Mouse (Mus musculus) layer of hippocampus, adult 2 months (tissue): ENCODE data around the gene Ten1. TPM values are rescaled to one million over a fixed set of nuclear protein-coding genes. Genes with fewer than 3 reads are reported as not detected.
A peak's percentile ranks its signal among the peaks of the same experiment; 100 is the strongest.

Experiments used
- DNase-seq, 2 experiments: peaks; one replicate each; pipeline ENCODE4 v3.0.0; 2022; ENCODE audit warnings: low spot score in 2 of 2
- H3K27ac ChIP-seq: fragments of 200-600 bp; 2 replicates; pipeline ENCODE4 v1.8.1; 2022
- H3K4me3 ChIP-seq: fragments of 200-600 bp; 2 replicates; pipeline ENCODE4 v1.8.1; 2022; ENCODE audit warnings: mild to moderate bottlenecking
- CTCF ChIP-seq: fragments of 200-600 bp; conservative IDR thresholded peaks from 2 replicates; pipeline ENCODE4 v1.8.1; 2022; ENCODE audit warnings: antibody characterized with exemption, mild to moderate bottlenecking, moderate library complexity
- total RNA-seq, 2 experiments: library from RNA; stranded (reverse); gene quantifications; 2 replicates each; pipeline ENCODE4 v1.2.3; 2021

The Ten1 gene
- total RNA-seq, 2 experiments from 2014 or later = 39.6 to 40.1 TPM

DNA sequence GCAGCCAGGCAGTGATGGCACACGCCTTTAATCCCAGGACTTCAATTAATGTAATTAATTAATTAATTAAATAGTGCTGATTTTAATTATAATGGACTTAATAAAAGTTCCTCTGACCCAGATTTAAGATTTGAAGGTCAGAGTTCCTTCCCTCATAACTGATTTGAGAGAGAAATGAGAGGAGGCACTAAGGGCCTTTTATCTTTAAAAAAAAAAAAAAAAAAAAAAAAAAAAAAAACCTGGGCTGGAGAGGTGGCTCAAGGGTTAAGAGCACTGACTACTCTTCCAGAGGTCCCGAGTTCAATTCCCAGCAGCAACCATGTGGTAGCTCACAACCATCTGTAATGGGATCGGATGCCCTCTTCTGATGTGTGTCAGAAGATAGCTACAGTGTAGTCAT is 10.0 kb downstream of the Ten1 start:
- no peak for TF ChIP-seq CTCF
- Histone ChIP-seq H3K27ac (no peak overlapping the region), H3K4me3 (no peak overlapping the region)
- no peak for DNase-seq

DNA sequence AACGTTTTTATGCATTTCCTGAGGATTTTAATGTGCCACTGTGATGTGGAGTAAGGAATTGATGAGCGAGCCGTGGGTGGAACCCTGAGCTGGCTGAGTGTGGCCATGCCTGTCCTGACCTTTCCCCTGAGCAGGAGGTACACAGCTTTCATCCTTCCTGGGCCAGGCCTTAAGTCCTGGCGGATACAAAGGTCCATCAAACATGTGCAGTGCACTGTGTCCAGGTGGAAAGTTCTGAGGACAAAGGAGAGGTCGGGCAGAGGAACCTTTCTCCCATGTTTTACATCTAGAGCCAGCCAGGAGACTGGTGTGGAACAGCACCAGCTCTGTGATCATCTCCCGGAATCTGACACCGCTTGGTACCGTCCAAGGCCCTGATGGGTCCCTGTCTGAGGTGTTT is 10.6 kb downstream of the Ten1 start:
- TF ChIP-seq CTCF = no peak
- no peak for DNase-seq
- no peak overlapping the region for H3K4me3 ChIP-seq
- no peak overlapping the region for H3K27ac ChIP-seq

DNA sequence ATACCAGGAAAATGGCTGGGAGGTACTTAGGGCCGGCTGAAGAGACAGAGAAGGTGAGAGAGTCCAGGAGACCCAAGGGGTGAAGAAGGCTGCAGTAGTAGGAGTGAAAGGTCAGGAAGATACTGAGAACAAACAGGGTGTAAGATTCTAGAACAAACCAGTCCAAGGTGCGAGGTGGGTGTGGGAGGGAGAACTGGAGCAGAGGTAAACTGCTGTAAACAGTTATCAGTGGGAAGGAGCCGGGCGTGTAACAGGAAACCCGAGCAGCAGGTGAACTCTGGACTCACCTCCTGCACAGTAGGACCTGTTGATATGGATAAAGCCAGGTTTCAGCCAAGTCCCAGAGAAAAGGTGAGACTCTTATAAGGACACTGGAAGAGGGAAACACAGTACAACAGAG is 12.0 kb downstream of the Ten1 start:
- no peak for TF ChIP-seq CTCF
- Histone ChIP-seq H3K27ac (no peak overlapping the region), H3K4me3 (no peak overlapping the region)
- DNase-seq = no peak

DNA sequence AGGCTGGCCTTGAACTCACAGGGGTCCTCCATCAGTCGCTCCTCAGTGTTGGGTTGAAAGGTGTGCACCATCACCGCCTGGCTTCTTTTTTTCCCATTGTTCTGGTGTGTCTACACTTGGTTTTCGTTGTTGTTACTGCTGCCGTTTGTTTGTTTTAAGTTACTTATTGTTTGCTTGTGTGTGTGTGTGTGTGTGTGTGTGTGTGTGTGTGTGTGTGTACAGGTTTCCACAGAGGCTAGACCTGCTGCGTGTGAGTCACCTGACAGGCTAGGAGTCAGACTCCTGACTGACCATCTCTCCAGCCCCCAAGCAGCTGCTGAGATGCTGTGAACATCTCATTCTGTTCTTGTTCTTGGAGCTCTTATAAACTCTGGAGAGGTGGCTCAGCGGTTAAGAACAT is 14.2 kb downstream of the Ten1 start:
- Histone ChIP-seq H3K27ac (no peak overlapping the region), H3K4me3 (no peak overlapping the region)
- no peak for DNase-seq
- no peak for TF ChIP-seq CTCF

DNA sequence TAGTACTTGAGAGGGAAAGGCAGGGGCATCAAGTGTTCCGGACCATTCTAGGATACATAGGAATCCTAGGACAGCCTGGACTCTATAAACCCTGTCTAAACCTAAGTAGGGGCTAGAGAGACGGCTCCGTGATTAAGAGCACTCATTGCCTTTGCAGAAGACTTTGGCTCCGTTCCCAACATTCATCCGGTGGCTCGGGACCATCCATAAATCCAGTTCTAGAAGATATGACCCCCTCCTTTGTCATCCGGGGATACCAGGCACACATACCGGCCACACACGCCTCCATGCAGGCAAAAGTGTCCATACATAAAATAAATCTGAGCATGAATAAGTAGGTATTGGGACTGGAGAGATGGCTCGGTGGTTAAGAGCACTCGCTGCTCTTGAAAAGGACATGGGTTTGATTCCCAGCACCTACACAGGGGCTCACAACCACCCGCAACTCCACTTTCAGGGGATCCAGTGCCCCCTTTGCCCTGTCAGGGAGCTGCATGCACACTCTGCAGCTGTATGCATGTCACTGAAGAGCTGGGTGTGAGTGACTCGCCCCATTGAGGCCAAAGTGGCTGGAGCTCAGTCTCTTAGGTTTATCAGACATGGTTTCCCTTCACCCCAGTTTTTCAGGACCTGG is 15.3 kb downstream of the Ten1 start:
- no peak for TF ChIP-seq CTCF
- DNase-seq = no peak

DNA sequence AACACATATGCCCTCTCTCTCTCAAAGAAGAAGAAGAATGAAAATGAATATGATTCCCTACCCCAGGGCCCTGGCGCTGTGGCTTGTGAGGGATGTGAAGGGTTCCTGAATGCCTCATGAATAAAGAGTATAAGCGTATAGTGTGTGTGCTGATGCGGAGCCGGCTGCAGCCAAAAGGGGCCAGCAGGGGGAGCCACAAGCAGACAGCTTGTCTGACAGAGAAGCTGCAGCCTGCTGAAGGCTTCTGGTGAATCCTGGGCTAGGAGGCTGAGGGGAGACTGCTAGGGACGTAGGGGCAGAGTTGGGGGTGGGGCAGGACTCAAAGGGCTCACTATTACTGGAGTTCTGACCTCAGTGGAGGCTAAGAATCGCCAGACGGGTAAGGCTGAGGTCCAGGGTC is 16.5 kb downstream of the Ten1 start:
- H3K4me3 ChIP-seq = no peak overlapping the region
- no peak for DNase-seq
- no peak overlapping the region for H3K27ac ChIP-seq
- peak; percentile 60 for TF ChIP-seq CTCF

More for the DNA sequence above, 15.3 kb downstream of the Ten1 start:
- Histone ChIP-seq H3K27ac (no peak overlapping the region), H3K4me3 (no peak overlapping the region)

DNA sequence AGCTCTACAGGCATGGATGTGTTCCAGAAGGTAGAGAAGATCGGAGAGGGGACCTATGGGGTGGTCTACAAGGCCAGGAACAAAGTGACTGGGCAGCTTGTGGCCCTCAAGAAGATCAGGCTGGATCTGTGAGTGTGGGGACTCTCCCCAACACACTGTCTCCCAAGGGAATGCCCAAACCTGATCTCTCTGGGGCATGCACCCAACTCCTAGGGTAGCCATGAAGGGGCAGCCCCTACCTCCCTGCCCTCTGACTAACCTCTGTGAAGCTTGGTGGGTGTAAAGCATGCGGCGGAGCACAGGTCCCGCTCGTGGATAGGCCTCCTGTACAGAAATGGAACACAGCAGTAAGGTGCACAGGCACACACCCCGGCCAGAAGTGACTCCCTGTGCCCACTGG is 17.3 kb downstream of the Ten1 start:
- TF ChIP-seq CTCF = no peak
- Histone ChIP-seq H3K27ac (no peak overlapping the region), H3K4me3 (no peak overlapping the region)
- DNase-seq = no peak

DNA sequence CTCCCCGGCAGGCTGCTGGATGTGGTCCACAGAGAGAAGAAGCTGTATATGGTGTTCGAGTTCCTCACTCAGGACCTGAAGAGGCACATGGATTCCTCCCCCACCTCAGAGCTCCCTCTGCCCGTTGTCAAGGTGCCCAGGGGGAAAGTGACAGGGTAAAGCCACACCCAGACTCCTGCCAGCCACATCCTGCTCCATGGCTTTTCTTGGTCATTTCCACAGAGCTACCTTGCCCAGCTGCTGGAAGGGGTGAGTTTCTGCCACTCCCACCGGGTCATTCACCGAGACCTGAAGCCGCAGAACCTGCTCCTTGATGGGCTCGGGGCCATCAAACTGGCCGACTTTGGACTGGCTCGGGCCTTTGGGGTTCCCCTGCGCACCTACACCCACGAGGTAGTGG is 17.9 kb downstream of the Ten1 start:
- H3K4me3 ChIP-seq = no peak overlapping the region
- H3K27ac ChIP-seq = no peak overlapping the region
- no peak for DNase-seq
- no peak for TF ChIP-seq CTCF

DNA sequence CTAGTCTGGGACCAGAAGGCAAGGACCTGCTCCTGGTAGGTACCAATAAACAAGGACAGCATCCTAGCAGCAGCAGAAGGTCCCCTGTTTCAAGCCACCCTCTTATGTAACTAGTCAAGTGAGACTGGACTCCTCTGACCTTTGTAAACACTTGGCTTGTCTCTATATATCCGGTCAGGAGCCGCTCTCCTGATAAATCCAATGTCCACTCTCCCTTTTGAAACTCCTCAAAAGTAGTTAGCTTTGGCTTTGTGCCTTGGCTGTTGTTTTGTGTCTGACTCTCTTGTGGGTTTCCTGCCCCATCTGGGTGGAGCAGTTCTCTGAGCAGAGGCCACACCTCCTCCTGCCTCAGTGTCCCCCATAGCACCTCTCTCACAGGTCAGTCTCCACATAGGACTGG is 19.6 kb downstream of the Ten1 start:
- peak overlapping the region; percentile 90 for H3K27ac ChIP-seq
- H3K4me3 ChIP-seq = no peak overlapping the region
- no peak for TF ChIP-seq CTCF
- DNase-seq = no peak

DNA sequence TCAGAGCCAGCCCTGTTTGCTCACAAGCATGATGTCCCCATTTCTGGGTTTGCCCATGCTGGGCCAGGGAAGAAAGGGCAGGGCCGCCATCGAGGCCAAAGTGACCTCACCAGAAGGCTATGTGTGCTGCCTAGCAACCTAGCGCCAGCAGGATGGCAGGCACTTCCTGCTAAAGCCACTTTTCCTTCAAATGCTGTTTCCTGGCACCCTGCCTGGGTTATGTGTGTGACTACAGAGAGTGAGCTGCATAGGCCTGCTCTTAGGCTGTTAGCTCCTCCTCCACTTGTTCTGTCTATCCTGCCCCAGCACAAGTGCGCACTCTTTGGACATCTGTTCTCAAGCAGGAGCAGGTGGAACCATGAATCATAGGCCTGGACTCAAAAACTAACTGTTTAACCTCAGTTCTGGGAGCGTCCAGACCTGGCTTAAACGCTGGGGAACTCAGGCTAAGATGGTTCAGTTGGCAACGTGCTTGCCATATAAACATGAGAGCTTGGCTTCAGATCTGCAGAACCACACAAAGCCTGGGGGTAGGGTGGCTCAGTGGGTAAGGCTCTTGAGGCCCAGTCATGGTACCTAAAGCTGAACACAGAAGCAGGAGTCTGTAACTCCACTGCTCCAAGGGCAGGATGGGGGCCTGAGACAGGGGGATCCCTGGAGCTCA is 20.2 kb downstream of the Ten1 start:
- peak; percentile 78 to 88 for DNase-seq
- H3K27ac ChIP-seq = peak overlapping the region; percentile 90
- TF ChIP-seq CTCF = no peak
- H3K4me3 ChIP-seq = no peak overlapping the region

DNA sequence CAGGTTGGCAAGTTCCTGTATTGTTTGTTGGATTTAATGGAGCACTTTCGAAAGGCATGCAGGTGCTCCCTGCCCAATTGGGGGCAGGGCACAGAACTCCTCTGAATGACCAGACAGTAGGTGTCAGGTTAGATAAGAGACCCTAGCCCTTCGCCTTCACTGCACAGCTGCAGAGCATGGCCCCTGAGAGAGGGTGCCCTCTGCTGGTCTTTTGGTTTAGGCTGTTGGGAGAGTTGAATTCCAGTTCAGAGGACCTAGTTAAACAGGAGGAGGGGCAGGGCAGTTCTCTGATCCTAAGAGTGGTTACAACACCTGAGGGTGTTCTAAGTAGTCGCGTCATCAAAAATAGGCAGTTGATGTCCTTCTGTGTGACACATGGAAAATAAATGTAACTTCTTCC is 21.2 kb downstream of the Ten1 start:
- DNase-seq = peak in 1 of 2 experiments; percentile 69
- Histone ChIP-seq H3K4me3 (no peak overlapping the region), H3K27ac (no peak overlapping the region)
- peak; percentile 82 for TF ChIP-seq CTCF

DNA sequence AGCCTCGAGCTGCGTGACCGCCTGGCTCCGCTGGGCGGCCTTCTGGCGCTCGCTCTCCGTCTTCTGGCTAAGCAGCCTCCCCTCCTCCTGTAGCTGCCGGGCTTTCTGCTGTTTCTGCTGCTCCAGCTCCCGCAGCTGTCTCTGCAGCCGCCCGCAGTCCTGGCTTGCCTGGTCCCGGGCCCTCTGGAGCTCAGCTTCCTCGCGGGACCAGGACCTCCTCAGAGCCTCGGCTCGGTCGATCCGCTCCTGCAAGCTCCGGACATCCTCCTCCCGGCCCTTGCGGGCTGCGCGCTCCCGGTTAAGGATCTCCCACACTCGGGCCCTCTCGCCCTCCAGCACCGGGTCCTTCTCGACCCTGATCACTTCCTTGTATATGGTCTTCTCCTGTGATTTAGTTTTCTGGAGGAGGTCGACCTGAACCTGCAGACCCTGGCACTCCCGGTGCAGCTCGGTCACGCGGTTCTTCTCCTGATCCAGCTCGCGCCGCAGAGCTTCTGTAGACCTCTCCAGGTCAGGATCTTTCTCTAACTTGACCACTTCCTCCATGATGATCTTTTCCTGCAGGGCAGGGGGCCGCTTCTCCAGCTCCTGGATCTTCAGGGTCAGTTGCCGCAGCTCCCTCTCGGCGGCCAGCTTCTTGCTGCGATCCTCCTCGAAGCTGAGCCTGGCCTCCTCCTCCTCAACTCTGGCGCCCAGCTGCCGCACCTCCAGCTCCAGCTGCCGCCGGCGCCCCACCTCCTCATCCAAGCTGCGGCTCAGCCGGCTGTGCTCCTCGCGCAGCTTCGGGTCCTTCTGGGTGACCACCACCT is 23.5 kb downstream of the Ten1 start:
- H3K27ac ChIP-seq = no peak overlapping the region; the same call in 1 of the 2 replicates
- peak overlapping the region; percentile 38 for H3K4me3 ChIP-seq
- no peak for DNase-seq
- TF ChIP-seq CTCF = peak; percentile 30; the same call in 1 of the 2 replicates

DNA sequence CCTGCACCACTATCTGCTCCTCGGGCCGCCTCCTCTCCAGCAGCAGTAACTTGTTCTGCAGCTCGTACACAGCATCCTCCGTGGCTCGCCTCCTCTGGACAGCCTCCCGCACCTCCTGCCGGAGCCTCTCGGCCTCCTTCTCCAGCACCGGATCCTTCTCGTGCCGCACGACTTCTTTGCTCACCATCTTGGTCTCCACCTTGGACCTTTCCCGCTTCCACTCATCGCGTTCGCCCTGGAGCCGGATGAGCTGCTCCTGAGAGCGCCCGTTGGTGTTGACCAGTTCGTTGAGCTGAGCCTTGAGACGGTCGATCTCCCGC is 24.0 kb downstream of the Ten1 start:
- DNase-seq = no peak
- Histone ChIP-seq H3K27ac (no peak overlapping the region; the same call in 1 of the 2 replicates), H3K4me3 (peak overlapping the region; percentile 38; the same call in 1 of the 2 replicates)
- TF ChIP-seq CTCF = no peak

DNA sequence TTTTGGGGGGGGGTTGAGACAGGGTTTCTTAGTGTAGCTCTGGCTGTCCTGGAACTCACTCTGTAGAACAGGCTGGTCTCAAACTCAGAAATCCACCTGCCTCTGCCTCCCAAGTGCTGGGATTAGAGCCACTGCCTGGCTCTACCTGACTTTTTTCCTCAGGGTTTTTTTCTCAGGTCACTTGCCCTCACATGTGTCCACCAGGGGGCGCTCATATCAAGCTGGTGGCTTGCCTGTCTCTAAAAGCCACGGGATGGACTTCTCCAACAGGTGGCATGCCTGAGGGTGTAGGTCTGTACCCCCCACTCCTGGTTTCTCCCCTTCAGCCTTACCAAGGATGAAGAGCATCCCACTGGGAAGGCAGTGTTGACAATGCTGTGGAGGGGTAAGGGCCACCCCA is 27.8 kb downstream of the Ten1 start:
- peak; percentile 54 to 85 for DNase-seq
- TF ChIP-seq CTCF = peak; percentile 91
- Histone ChIP-seq H3K27ac (no peak overlapping the region), H3K4me3 (no peak overlapping the region)
